Mouse (Mus musculus): ENCODE measurements at regions not wholly inside any gene's neighbourhood (a gene's known extent, or its start where the extent isn't known, plus 50 kb on each side); places are given as distances from the start of the nearest gene placed in this dataset.

- TF ChIP-seq CTCF (IDR thresholded peaks at IDR 0.05; ENCODE audit: low read depth) (no peak), EP300 (optimal IDR thresholded peaks at IDR 0.05) (no peak)
Measured at GRCm38 (mm10) chr13:44063317-44063716, 278.7 kb downstream of the Cd83 start.

Data from stomach, postnatal 0 days (tissue).